Mouse (Mus musculus) hindbrain, embryonic 10.5 days (tissue): Measurements from ENCODE around the gene Mrpl9. TPM values are rescaled to one million over a fixed set of nuclear protein-coding genes. Genes with fewer than 3 reads are reported as not detected.
A peak's percentile ranks its signal among the peaks of the same experiment; 100 is the strongest.

Experiments
- DNase-seq: peaks from one replicate; pipeline ENCODE4 v3.0.0-alpha.2; 2017; ENCODE audit warnings: low spot score
- H3K27ac ChIP-seq: fragments of 300-500 bp; sonication (generic); 2 replicates; pipeline ENCODE4 v1.5.1; 2016; ENCODE audit warnings: mild to moderate bottlenecking, moderate library complexity
- H3K27me3 ChIP-seq: fragments of 300-500 bp; sonication (generic); 2 replicates; pipeline ENCODE4 v1.6.1; 2016; ENCODE audit warnings: mild to moderate bottlenecking; ENCODE audit not compliant: poor library complexity, insufficient read depth, severe bottlenecking
- H3K36me3 ChIP-seq: fragments of 300-500 bp; sonication (generic); 2 replicates; pipeline ENCODE4 v1.6.1; 2016; ENCODE audit warnings: mild to moderate bottlenecking, moderate library complexity
- H3K4me1 ChIP-seq: fragments of 300-500 bp; sonication (generic); replicated peaks from 2 replicates; pipeline ENCODE4 v1.6.1; 2016; ENCODE audit warnings: mild to moderate bottlenecking
- H3K4me3 ChIP-seq: fragments of 300-500 bp; sonication (generic); 2 replicates; pipeline ENCODE4 v1.5.1; 2016; ENCODE audit warnings: mild to moderate bottlenecking, moderate library complexity
- H3K9me3 ChIP-seq: fragments of 300-500 bp; sonication (generic); 2 replicates; pipeline ENCODE4 v1.6.1; 2016; ENCODE audit warnings: mild to moderate bottlenecking, moderate library complexity
- WGBS: fragments of 180-500 bp; shearing (Covaris S2); methylation state at CpG from one replicate; pipeline ENCODE4 v1.1.7; 2016; 5-methylcytosine and 5-hydroxymethylcytosine counted together
- polyA plus RNA-seq: library from polyadenylated mRNA; unstranded; fragments of >200 nt; fragmentation: Nextera tagmentation; extraction: Ambion mirVana; gene quantifications from 2 replicates; pipeline ENCODE4 v1.2.1, GENCODE M21; 2016

Mrpl9 gene
- polyA plus RNA-seq, 1 experiment from 2014 or later = 71.3 TPM

DNA sequence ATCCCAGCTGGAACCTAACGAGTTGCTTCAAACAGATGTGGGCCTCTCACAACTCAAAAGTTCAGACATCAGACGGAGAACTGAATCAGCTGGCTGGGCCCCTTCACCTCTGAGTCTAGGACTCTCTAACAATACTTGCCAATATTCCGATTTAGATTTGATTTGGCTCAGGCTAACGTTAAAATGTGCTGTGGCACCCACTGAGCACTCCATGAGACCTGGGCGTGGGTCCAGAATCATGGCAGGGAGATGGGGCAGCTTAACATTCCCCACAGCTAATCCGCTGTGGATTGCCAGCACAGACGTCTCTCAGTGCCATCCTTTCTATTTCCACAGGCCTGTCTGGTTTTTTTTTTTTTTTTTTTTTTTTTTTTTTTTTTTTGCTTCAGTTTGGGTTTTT is 42.8 kb downstream of the Mrpl9 start:
- Histone ChIP-seq H3K9me3 (no peaks in the 10 kb centered on the region), H3K27me3 (peaks cover 4% of the 10 kb centered on the region; the same call in 1 of the 2 replicates), H3K4me1 (peaks cover 88% of the 10 kb centered on the region), H3K36me3 (peaks cover 63% of the 10 kb centered on the region), H3K4me3 (no peak overlapping the region), H3K27ac (peak overlapping the region; percentile 87; the same call in 1 of the 2 replicates)
- WGBS = 73% methylated on average over 7 of the region's 7 CpGs
- no peak for DNase-seq

DNA sequence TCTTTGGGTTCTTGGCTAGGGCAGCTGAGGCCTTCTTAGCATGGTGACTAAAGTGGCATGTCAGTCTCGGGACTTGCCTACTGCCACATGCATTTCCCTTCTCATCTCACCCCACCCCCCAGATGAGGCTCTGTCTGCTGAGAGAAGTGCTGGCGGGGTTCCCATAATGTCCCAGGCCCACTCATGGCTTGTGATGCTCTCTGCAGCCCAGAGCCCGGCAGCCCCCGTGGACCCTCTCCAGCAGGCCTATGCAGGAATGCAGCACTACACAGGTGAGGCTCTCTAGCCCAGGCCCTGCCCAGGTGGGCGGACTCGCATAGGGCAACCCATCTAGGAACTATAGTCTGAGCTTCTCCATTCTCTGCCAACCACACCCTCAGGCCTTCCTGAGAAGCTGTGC is 44.5 kb downstream of the Mrpl9 start:
- DNase-seq = no peak
- no peak overlapping the region for H3K4me3 ChIP-seq
- peaks cover 77% of the 10 kb centered on the region for H3K4me1 ChIP-seq
- no peaks in the 10 kb centered on the region for H3K9me3 ChIP-seq
- H3K27ac ChIP-seq = 0 out of 2 replicates have a peak overlapping the region, but pooled peaks have one; percentile 1
- no peaks in the 10 kb centered on the region for H3K27me3 ChIP-seq
- 81% methylated on average over 6 of the region's 6 CpGs for WGBS
- peaks cover 73% of the 10 kb centered on the region for H3K36me3 ChIP-seq

DNA sequence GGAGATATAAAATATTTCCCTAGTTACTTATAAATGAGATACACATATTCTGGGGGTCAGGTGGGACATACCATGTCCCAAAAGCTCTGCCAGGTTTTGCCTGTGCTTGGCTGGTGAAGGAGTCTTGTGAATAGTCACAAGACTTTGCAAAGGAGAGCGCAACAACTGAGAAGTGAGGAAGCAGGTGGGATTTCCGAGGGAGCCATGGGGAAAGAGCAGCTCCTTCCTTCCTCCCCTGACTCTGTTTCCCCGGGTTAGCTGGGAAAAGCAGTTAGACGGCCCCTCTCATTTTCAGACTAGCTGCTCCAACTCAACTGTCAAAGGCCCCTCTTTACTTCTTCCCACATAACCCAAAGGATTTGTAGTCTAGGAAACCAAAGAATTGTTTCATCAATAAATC is 54.0 kb downstream of the Mrpl9 start:
- no peaks in the 10 kb centered on the region for H3K4me1 ChIP-seq
- H3K27me3 ChIP-seq = no peaks in the 10 kb centered on the region
- DNase-seq = no peak
- no peak overlapping the region for H3K4me3 ChIP-seq
- peaks cover 65% of the 10 kb centered on the region for H3K36me3 ChIP-seq
- no peak overlapping the region for H3K27ac ChIP-seq
- no peaks in the 10 kb centered on the region for H3K9me3 ChIP-seq
- WGBS = 90% methylated on average over 4 of the region's 4 CpGs

Other genes with a start within 250 kb of the Mrpl9 start
- gene Gm5286, start 246.6 kb upstream of the Mrpl9 start, polyA plus RNA-seq = not detected in 2 replicates
- gene Gm4778, start 179.3 kb upstream of the Mrpl9 start, polyA plus RNA-seq = not detected in 2 replicates
- gene Them4, start 133.2 kb upstream of the Mrpl9 start, polyA plus RNA-seq = 8.6 and 9.8 TPM in 2 replicates
- gene Them5, start 101.2 kb upstream of the Mrpl9 start, polyA plus RNA-seq = not detected in 2 replicates
- 0.32 and 1.2 TPM in 2 replicates for gene C2cd4d, start 80.9 kb upstream of the Mrpl9 start, polyA plus RNA-seq
- 0.13 and 0.30 TPM in 2 replicates for gene Rorc, start 70.5 kb upstream of the Mrpl9 start, polyA plus RNA-seq
- 0.66 and 1.2 TPM in 2 replicates for gene Lingo4, start 44.8 kb upstream of the Mrpl9 start, polyA plus RNA-seq
- gene Tdrkh, start 30.0 kb upstream of the Mrpl9 start, polyA plus RNA-seq = 39.6 and 46.1 TPM in 2 replicates
- 0.26 and 0.98 TPM in 2 replicates for gene Oaz3, start 597 bp downstream of the Mrpl9 start, polyA plus RNA-seq
- gene Celf3, start 35.0 kb downstream of the Mrpl9 start, polyA plus RNA-seq = 69.3 and 136 TPM in 2 replicates
- 6.5 and 19.3 TPM in 2 replicates for gene Riiad1, start 37.0 kb downstream of the Mrpl9 start, polyA plus RNA-seq
- gene Snx27, start 139.4 kb downstream of the Mrpl9 start, polyA plus RNA-seq = 43.0 and 45.5 TPM in 2 replicates
- gene Gm10972, start 199.8 kb downstream of the Mrpl9 start, polyA plus RNA-seq = not detected in 2 replicates
- gene Tuft1, start 215.6 kb downstream of the Mrpl9 start, polyA plus RNA-seq = 3.5 and 3.7 TPM in 2 replicates